Mouse (Mus musculus) layer of hippocampus, adult 11-12 months (tissue): ENCODE data around the gene Pagr1b.

ENCODE experiments used
- DNase-seq: peaks from one replicate; pipeline ENCODE4 v3.0.0; 2022; ENCODE audit warnings: low spot score

Pagr1b gene

DNA sequence TGATC, at the start of gene Pagr1b:
Pagr1b (minus strand) TSS at position 4 of the 5 bp plus-strand sequence.
- no peak for DNase-seq

DNA sequence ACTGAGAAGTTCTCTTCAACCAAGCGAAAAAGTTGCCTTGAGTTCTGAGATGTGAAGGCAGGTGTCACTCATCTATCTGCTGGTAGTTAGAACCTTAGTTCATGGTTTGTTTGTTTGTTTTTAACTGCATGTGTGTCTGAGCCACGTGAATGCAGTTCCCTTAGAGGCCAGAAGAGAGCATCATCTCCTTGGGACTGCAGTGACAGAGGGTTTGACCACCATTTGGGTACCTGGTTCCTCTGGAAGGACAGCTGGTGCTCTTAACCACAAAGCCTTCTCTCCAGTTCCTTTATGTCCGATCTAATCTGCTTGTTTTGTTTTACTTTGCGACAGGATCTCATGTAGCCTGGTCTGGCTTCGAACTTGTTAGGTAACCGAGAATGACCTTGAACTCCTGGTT, 49.3 kb upstream of the Pagr1b start:
- no peak for DNase-seq

DNA sequence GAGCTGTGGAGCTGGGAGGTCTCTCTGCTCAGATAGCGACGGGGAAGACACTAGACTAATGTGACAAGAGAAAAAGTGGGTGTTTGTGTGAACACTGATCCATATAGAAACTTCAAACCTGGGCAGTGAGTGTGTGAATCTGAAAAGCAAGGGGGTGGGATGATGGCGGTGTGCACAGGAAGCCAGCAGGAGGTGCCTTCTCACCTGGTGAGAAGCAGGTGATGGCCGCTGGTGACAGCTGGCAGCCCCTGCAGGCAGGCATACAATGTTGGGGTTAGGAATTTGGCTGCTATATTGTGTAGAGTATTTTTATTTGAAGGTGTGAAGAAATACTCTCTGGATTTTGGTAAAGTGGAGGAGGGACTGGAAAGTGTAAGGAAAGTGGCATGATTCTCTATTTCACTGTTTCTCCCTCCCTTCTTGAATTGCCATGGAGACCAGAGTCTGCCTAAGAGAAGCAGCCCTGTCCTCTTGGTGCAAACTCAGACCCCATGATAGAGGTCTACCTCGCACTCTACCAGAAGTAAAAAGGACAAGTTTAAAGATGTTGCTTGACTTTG, 38.8 kb upstream of the Pagr1b start:
- DNase-seq = no peak

DNA sequence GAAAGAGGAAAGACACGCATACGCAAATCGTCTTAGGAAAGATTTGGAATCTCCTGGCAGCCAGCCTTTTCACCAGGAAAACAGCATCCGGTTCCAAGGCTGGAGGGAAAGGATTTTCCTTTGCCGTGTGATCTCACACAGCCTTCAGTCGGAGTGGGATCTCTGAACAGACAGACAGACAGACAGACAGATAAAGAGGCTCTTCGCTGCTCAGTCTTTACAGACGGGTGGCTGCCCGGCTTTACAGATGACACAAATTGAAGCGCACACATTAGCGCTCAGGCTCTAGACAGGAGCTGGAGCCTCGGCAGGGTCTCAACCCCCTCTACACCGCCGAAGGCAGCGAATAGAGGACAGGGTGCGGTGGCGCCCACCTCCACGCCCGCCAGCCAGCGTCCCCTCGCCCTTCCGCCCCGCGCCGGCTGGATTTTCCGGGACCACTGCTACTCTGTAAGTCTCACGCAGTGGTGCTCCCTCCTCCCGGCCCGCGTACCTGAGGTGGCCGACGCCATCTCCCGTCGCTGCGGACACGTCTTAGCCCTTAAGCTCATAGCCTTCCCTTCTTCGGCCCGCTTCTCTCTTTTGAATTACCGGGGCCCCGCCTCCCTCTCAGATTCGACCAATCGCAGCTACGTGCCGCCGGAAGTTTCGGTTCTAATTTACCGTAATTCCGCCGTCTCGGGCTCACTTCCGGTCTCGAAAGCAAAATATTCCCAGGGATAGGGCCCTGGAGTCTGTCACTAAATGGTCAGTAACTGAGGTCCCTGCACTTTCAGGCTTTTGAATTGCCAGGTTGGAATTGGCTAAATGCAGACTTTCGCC, 25.8 kb upstream of the Pagr1b start, which contains the start of gene Kif22:
Kif22 (minus strand) TSS at position 621 of the 822 bp plus-strand sequence.
- peak; percentile 88 for DNase-seq

DNA sequence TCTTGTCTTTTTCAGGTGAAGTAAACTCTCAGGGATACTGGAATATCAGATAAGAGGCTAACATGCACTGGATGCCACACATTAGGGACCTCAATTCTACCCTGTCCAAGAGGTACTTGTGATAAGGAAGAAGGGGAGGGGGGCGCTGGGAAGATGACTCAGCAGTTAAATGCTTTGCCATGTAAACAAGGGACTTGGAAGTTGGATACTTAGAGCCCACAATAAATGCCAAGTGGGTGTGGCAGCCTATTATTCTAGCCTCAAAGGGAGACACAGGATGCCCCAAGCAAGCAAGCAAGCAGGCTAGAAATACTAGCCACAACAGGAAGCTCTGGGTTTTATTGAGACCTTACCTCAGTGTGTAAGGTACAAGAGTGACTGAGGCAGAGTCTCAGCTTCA, 15.0 kb upstream of the Pagr1b start:
- DNase-seq = no peak

DNA sequence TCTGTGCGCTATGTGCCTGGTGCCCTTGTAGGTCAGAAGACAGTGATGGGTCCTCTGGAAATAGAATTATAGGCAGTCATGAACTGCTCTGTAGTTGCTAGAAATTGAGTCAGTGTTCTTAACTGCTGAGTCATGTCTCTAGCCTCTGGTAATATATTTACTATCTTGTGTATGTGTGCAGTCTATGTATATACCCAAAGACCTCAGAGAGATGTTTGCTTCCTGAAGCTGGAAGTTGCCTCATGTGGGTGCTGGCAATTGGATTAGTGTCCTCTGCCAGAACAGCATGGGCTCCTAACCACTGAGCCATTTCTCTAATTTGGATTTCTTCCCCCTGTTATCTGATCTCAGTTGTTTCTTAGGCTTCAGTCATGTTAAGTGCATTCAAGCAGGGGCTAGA, 13.9 kb upstream of the Pagr1b start:
- no peak for DNase-seq

DNA sequence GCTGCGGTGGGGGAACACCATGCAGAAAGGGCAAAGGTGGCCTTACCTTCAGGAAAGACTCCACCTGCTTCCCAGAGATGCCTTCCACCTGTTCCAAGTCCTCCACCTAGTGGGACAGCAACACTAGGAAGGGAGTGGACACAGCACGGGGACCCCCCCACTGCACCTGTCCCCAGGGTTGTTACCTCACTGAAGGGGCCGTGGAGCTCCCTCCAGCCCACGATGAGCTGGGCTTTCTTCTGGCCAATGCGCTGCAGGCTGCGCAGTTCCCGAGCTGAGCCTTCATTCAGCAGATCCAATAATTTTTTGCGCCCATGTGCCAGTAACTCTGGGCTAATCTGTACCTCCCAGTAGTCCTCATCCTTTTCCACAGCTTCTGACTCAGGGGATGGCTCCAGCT, 11.6 kb upstream of the Pagr1b start:
- DNase-seq = no peak

DNA sequence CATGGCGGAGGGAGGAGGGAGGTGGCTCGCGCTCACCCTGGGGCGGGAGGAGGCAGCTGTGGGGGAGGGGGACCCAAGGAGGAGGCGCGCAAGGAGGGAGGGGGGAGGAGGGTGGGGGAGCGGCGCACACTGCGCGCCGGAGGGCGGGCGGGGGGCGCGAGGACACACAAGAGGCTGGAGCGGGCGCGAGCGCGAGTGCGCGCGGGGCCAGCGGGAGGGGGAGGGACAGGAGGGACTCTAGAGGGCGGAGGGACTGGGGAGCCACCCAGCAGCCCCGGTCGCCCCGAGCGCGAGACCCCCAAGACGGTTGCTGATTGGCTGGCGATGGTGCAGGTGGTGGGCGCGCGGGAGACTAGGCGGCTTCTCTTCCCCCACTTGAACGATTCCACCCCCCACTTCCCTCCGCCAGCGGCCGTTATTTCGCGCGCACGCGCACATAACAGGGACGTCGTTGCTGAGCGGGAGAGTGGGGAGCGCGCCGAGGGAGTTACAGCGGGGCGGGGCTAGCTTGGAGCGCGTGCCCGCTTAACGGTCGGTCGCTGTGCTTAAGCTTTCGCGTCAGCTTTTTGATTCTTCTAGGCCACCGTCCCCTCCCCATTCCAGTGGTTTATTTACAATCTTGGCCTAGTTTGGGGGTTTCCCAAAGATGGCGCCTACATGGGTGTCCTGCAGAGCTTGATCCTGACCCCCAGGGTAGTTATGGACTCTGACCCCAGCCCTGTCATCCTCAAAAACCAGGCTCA, 10.9 kb upstream of the Pagr1b start, which contains the start of gene Maz:
Maz (minus strand) TSS at position 54 of the 743 bp plus-strand sequence.
- peak; percentile 99 for DNase-seq

DNA sequence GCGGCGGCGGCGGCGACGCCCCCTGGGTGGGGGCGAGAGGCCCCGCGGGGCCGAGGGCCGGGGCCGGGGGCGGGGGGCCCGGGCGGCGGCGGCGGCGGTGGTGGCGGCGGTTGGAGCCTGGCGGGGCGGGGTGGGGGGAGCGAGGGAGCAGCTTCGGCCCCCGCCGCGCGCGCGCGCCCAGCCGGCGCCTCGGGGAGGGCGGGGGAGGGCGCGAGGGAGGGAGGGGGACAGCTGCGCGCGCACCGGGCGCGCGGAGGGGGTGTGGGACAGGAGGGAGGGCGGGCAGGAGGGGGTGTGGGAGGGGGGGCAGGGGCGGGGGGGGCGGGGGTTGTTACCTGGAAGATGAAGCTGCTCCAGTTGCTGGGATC, 10.3 kb upstream of the Pagr1b start:
- DNase-seq = no peak

DNA sequence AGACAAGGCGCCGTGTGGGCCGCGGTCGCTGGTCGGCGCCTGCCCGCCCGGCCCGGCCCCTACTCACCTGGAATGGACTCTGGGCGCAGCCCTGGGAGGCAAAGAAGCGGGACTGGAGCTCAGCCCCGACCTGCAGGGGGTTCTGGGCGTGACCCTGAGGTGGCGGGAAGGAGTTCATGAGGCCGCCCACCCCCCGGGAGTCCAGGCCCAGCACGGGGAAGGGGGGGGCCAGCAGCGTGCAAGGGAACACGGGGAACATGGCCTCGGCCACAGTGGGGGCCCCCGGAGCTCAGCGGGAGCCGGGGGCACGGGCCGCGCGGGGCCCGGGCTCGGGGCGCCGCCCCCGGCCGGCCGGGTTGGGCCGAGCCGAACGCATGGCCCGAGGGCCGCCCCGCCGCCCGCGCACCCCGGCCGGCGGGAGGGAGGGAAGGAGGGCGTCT, 9.9 kb upstream of the Pagr1b start:
- DNase-seq = peak; percentile 70

DNA sequence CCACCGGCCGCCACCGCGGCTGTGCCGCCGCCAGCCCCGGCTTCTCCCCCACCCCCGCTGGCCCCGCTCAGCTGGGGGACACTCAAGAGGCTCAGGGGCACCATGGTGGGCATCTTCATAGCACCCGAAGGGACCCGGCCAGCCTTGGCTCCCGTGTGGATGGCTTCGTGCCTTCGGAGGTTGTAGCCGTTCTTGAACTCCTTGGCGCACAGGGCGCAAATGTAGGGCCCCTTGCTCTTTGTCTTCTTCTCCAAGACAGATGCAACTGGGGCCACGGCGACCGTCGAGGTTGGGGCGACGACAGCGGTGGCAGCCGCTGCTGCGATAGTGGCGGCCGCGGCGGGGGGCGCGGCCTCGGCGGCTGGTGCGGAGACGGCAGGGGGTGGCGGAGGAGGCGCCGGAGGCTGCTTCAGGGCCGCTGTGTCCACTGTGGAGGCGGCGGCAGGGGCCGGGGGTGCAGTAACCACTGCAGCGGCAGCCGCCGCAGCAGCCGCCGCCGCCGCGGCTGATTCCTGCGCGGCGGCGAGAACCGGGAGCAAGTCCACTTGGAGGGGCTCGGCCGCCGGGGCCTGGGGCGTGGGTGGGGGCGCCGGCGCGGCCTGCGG, 9.4 kb upstream of the Pagr1b start:
- DNase-seq = peak; percentile 53

DNA sequence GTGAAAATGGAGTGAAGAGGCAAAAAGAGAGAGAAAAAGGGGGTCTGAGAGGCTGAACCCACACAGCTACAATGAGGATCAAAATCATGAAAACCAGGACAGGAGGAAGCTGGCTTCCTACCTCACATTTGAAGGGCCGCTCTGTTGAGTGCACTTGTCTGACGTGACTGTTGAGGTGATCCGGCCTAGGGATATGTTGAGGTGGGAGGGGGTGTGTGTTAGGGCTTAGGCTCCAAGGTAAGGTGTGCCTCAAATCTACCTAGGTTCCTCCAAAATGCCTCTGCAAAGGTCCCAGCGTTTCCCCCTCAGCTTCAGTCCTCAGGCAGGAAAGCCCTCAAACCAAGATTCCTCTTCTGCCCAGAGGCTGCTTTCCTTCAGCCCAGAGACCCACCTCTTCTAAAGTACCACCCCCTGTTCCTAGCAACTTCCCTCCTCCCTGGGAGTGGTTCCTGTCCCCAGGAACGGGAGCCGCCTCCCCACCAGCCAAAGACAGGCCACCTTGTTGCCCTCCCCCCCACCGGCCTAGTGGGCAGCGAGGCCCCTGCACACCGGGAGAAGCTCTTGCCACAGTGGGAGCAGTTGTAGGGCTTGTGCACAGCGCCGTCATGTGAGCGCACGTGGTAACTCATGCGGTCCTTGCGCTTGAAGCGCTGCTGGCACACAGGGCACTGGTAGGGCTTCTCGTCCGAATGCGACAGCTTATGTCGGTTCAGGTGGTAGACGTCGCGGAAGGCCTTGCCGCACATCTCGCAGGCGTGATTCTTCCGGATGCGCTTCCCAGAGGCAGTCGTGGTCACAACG, 8.7 kb upstream of the Pagr1b start:
- peak; percentile 84 for DNase-seq

DNA sequence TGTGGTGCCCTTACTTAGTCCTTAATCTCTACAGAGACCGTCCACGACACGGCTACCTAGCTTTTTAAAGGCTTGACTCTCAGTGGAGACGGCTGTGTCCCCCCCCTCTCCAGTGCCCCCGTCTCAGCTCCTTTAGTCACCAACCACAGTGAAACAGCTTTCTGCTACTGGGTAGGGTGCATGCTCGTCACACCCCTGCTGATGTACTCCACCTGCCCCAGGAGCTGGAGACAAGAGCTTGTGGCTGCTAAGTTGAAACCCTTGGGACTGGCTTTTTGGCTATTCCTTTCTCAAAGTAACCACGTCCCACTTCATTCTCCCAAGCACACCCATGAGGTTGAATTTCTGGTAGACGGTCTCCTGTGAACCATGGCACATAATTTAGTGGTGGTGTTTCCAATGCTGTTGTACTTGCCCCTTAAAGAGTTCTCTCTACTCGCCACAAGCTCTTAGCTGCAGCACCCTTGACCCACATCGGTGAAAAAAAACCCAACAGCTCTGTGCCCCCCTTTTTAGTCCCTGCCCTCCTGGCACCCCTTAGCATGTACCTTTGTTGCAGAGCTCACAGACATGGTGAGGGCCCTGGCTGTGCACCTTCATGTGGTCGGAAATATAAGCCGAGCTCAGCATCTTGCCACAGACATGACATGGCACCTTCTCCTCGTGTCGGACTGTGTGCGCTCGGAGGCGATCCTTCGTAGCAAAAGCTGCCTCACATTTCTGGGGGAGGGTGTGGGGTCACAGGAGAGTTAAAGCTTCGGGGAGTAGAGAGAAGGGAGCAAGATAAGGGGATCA, 7.8 kb upstream of the Pagr1b start:
- no peak for DNase-seq

DNA sequence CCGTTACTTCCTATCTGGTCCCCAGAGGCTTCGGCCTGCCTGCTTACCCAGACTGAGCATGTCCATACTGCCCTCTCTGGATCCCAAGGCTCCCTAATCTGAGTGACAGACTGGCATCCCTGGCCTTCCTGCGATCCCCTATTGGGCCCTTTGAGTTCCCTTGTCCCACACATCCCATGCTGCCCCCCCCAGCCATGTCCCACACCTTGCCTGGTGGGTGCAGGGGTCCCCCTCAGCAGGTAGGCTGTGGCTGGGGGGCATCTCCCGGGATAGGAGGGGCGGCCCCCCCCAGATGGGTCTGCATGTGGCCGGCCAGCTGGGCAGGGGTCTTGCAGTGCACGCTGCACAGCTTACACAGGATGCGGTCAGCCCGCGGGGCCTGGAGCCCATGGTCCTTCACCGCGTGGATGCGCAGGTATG, 7.0 kb upstream of the Pagr1b start:
- DNase-seq = peak; percentile 24

DNA sequence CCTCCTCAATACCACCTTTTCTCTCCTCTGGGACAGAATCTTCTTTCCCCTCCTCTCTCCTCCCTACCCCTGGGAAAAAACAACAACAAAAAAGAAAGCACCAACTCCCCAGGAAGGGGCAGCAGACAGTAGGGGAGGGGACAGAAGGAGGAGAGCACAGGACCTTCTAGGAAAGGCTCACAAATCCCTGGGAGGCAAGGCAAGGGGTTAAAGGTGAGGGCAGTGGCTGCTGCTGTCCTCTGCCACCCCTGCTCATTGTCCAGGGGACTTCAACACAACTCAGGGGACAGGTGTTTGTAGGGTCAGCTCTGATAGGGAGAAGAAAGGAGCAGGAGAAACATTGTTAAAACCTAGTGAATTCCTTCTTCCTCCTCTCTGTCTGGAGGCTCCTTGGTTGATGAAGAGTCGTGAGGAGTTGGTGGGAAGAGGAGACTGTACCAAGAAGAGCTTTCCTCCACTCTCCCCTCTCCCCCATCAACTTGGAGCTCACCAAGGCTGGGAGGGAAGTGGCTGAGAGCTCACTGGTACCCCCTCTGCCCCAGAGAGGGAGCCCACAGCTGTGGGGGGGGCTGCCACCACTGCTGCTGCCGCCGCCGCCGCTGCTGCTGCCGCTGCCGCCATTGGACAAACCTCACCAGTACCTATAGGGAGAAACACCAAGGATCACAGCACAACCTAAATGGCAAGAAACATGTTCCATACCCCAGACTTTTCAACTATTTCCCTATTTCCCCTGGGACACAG, 6.4 kb upstream of the Pagr1b start:
- DNase-seq = no peak

DNA sequence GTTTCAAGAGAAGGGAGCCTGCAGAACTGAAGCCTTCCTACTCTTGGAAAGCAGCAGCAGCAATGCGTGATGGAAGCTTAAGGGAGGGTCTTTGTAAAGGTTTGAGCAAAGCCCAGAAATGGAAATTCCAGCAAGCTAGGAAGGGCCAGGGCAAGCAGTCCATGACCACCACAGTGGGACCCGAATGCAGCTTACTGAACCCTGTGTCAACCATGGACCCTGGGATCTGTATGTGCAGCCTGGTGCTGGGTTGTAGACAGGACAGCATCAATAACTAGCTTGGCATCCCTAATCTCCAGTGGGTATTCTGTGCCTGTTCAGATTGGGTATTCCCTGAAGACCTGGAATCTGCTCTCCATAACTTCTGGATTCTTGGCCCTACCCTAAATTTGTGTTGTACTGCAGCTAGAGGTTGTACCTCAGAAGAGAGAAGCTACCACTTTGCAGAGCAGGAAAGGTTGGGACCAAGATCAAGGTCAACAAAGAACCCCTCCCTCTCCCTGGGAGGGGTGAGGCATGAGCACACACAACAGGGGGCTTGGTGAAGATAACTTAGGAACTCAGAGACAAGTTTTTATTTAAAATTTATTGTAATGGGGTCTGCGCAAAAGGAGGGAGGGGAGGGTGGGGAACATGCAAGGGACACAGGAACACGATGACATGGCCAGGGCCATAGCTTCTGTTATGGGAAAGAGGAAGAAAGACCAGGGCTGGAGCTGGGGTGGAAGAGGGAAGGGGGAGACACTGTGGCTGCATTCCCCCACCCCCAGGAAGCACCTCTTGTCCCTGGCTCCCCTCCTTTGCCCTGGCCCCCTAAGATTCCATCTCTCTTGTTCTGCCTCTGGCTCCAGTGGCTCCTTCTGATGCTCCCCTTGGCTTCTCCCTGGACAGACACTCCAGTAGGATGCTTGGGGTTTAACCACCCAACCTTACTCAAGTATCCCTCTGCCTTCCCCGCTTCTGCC, 5.6 kb upstream of the Pagr1b start:
- DNase-seq = no peak

DNA sequence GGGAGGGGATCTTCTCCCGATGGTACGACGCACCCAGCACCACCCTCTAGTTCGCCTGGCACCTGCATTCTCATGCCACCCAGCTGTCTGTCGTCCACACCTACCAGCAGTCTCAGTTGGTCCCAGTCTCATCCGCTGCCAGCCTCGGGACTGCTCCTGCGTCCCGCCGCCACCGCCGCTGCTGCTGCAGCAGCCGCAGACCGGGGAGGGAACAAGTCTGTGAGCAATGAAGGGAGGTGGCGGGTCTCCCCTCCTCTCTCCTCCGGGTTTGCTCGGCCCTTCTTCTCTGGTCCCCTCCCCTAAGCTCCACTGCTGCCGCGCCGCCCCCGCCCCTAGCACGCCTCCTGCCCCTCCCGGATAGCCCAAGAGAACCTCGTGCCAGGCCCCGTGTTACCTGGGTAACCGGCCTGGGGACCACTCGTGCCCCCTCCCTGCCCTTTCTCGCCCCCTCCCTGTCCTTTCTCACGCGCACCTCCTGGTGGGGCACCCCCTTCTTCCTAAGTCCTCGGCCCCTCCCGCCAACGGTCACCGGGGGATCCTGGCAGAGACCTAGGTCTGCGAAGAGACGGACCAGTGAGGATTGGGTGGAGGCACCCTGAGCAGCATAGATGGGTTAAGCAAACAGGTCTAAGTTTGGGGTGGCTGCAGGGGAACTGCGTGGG, 4.7 kb upstream of the Pagr1b start, which contains the start of the genes Gm42742 and Prrt2:
Gm42742 (minus strand) TSS at position 197 of the 662 bp plus-strand sequence.
Prrt2 (minus strand) TSS at position 311 of the 662 bp plus-strand sequence.
- DNase-seq = peak; percentile 65

DNA sequence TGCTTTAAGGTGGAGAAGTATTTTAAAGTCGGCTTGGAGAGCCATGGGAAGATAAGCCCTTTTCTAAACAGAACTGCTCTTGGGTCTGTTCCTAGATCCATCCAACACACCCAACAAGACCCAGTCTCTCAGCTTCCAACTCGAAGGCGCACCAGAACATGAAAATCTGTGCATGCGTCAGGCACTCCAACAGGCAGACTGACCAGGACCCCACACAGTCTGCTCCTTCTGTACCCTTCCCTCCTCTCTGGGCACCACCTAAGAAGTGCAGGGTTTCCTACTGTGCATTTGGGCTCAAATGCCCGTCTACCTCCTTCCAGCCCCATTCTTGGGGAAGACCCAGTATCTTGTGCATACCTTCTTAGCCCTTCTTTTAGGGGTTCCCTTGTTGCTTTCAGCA, 4.2 kb upstream of the Pagr1b start:
- DNase-seq = peak; percentile 38

DNA sequence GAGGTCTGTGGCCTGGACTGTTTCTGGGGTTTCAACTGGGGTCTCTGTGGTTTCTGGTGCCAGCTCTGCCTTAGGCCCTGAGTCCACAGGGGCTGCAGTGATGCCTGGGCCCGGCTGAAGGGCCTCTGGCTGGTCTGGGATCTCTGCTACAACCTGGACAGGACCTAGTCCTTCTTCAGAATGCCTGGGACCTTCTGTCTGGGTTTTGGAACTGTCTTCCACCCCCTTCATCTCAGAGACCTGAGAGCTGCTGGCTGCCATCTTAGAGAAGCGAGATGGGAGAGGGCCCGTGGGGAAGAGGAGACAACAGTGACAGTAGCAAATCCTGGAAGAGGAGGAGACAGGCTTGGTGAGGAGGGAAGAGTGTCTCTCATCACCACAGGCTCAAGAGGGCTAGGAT, 3.7 kb upstream of the Pagr1b start:
- DNase-seq = no peak
